Mouse (Mus musculus): ENCODE results near the gene Tead1.

The Tead1 gene

GRCm38 (mm10) chr7:112685993-112686392 lies 6.9 kb downstream of the Tead1 start:
- DNase-seq (ENCODE audit: low read depth, low spot score): no peak

DNA sequence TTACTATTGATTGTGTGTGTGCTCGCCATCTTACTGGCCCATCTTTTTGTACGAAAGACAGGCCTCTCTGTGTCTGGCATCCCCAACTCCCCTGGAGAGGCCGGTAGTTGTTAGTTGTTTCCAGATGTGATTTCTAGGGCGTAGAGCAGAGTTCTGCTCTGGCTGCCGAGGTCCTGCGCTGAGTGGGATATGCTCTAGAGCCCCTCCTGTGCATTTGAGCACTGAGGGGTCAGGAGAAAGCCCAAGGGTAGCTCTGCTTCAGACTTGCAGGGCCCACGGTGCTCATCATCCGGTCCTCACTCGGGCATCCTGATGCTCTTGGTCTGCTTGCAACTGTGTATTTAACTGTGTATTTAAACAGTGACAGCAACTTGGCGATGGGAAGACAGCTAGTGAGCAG lies 7.5 kb downstream of the Tead1 start:
- DNase-seq (ENCODE audit: low read depth, low spot score): no peak

- DNase-seq (ENCODE audit: low read depth, low spot score): no peak
These were observed 9.4 kb downstream of the Tead1 start for GRCm38 (mm10) chr7:112688425-112689001.

DNA sequence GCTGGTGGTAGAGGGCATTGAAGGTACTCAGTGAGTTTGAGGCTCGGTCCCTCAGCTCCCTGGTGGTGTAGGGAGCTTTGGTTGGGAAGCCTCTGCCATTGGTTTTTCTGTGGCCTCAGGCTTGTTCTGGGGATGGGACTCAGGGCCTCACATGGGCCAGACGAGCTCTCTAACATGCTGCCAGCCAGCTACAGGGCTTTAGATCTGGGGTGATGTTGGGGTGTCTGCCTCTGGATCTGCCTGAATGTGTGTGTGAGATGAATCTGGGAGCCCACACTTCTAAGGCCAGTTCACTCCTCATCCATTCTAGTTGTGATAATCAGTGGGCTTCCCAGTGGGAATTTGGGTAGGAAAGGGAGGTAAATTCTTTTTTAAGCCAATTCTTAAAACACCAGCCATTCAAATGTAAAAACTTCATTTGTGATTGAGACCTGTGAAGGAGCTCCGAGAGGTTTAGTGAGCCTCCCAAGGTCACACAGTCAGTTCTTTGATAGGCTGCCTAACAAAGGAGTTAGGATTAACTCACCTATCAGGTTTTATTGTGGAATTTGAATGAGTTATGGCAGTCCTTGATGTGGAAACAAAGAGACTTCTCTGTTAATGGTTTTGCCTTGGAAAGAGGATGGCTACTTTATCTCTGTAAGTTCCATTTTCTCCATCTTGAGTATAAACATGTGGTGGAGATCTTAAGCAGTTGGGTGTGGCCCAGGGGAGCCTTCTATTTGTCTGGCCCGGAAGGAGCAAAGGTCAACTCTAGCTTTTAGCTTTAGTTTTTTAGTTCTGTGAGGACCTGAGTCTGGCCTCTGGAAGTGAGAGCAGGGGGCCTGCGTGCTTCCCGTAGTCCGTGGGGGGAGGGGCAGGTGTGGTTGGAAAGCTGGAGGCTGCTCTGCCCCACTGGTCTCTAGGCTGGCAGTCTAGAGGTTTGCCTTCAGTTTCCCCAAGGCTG lies 12.0 kb downstream of the Tead1 start:
- DNase-seq (ENCODE audit: low read depth, low spot score): no peak

DNA sequence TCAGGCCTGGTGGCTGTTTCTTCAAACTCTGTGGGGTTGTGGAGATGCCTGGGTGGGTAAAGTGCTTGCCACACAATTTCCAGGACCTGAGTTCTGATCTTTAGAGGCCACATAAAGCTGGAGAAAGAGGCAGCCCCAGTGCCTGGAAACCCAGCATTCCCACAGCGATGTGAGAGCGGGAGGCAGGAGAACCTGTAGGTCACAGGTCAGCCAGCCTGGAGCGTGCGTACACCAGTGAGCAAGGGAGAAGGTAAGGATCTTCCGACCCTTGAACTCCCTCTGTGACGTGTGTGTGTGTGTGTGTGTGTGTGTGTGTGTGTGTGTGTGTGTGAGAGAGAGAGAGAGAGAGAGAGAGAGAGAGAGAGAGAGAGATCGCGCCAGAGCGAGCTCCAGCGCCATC lies 14.4 kb downstream of the Tead1 start:
- DNase-seq (ENCODE audit: low read depth, low spot score): no peak

DNA sequence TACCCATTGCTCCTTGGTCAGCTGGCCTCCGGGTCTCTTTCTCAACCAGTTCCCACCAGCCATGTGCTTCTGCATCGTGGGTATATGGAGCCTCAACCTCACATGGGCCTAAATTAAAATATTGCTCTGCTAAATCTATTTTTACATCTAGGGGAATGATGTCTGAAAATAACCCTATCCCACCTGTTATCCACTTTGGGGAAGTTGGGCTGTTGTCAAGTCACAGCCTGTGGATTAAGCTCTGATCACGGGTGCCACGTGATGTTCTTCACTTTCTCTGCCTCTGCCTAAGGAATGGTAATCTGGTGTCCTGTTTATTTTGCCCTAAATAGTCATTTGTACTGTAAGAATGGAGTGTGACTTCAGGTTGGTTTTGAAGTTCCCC lies 17.7 kb downstream of the Tead1 start:
- no peak for DNase-seq (ENCODE audit: low read depth, low spot score)

- no peak for DNase-seq (ENCODE audit: low read depth, low spot score)
These were observed 18.2 kb downstream of the Tead1 start for GRCm38 (mm10) chr7:112697162-112697841.

DNA sequence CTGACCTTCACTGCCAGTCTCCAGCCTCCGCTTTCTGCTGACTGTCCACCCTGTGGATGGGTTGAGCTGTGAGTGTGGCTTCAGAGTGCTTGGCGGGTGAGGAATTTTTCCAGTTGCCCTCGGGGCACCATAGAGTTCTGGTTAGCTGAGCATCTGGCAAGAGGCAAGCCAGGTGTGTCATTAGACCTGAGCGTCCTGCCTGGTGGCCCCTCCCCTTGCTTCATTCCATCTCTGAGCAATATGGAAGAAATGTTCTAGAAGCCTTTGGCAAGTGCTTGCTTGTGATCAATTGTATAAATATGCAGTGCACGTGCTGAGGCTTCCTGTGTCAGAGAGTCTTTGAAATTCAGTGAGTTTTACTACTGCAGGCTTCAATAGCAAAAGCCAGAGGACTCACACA lies 21.0 kb downstream of the Tead1 start:
- no peak for DNase-seq (ENCODE audit: low read depth, low spot score)

DNA sequence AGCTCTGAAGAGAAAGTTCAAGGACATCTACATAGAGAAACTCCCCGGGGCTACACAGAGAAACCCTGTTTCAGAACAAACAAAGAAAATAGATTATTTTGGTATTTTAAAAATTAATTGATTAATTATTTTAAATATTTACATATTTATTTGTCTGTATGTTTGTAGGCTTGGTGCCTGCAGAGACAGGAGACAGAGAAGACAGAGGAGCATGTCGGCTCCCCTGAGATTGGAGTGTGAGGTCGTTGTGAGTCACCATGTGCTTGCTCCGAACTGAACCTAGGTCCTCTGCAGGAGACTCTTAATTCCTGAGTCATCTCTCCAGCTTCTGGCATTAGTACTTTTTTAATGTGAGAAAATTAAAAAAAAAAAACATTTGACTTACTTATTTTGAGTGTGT lies 24.2 kb downstream of the Tead1 start:
- no peak for DNase-seq (ENCODE audit: low read depth, low spot score)

DNA sequence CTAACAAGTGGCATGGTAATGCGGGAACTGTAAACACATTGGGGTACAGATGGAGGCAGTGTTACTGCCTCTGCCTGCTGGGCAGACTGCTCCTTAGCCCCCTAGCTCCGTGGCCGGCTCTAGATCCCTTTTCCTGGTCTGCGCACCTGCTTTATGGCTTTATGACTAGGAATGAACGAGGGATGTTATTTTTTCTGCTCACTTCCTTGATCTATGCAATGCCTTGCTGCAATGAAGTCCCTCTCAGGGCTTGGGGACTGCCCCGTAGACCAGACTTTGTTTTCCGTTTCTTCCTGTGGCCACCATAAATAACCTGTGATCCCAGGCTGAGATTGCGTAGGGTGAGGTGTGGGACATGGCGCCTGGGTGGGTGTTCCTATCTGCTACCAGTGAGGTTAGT lies 26.8 kb downstream of the Tead1 start:
- no peak for DNase-seq (ENCODE audit: low read depth, low spot score)

DNA sequence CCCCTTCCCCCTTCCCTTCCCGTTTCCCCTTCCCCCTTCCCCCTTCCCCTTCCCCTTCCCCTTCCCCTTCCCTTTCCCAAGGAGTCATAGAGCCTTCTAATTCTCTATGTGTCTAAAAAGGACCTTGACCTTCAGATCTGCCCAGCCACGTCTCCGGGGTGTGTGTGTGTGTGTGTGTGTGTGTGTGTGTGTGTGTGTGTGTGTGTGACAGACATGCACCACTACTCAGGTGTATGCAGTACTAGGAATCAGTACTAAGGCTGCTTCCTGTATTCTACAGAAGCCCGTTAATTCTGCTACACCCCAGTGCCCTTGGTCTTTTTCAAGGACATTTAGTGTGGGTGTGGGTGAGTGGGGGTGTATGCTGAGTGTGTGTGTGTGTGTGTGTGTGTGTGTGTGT lies 27.6 kb downstream of the Tead1 start:
- DNase-seq (ENCODE audit: low read depth, low spot score): no peak

- DNase-seq (ENCODE audit: low read depth, low spot score): no peak
These were observed 31.4 kb downstream of the Tead1 start for GRCm38 (mm10) chr7:112710409-112711107.

DNA sequence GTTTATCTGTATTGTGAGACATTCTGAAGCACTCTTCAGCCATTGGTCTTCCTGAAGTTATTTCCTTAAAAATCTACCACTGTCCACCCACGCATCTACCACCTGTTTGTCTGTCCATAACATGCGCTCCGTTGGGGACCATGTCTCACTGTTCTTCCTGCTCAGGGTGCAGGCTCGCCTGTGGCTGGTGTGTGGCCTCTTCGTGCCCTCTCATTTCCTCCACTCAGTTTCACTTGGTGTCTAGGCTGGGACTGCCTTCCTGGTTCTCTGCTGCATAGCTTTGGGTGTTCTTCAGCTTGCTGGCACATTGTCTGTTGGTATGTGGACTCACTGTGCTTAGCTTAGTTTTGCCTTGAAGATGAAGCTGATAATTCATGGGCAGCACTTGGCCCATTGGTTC lies 32.9 kb downstream of the Tead1 start:
- DNase-seq (ENCODE audit: low read depth, low spot score): no peak

DNA sequence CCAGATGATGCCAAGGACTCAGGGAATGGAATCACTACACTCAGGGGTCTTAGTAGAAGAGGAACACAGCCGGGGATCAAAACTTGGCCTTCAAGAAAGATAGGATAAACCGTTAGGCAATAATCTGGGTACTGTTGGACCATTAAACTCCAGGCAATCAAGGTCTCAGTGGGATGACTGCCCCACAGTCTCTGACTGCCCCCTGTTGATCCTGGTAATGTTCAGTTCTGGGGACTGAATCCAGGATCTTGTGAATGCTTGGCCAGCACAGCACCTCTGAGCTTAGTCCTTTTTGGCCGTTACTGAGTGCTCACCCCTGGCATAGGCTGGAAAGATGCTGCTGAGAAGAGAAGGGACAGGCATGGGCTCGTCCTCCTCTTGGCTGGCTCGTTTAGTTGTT lies 34.4 kb downstream of the Tead1 start:
- no peak for DNase-seq (ENCODE audit: low read depth, low spot score)

- DNase-seq (ENCODE audit: low read depth, low spot score): no peak
These were observed 35.7 kb downstream of the Tead1 start for GRCm38 (mm10) chr7:112714783-112715182.

- DNase-seq (ENCODE audit: low read depth, low spot score): no peak
These were observed 37.6 kb downstream of the Tead1 start for GRCm38 (mm10) chr7:112716701-112717100.

DNA sequence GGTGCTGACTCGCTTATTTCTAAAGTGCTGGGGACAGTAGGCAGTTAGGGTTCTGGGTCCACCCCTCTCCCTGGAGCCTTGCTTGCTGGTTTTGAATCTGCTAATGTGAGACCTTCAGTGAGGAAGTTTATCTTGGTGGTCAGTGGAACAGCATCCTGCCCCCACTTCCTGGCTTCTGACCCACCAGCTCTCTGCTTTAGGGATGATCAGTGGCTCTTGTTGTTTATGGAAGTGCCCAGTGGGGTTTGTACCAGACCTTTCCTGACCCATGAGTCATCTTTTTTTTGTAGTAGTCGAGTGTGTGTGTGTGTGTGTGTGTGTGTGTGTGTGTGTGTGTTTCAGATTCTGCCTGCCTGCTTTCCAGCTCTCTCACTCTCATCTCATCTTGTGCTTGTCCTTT lies 38.6 kb downstream of the Tead1 start:
- no peak for DNase-seq (ENCODE audit: low read depth, low spot score)

DNA sequence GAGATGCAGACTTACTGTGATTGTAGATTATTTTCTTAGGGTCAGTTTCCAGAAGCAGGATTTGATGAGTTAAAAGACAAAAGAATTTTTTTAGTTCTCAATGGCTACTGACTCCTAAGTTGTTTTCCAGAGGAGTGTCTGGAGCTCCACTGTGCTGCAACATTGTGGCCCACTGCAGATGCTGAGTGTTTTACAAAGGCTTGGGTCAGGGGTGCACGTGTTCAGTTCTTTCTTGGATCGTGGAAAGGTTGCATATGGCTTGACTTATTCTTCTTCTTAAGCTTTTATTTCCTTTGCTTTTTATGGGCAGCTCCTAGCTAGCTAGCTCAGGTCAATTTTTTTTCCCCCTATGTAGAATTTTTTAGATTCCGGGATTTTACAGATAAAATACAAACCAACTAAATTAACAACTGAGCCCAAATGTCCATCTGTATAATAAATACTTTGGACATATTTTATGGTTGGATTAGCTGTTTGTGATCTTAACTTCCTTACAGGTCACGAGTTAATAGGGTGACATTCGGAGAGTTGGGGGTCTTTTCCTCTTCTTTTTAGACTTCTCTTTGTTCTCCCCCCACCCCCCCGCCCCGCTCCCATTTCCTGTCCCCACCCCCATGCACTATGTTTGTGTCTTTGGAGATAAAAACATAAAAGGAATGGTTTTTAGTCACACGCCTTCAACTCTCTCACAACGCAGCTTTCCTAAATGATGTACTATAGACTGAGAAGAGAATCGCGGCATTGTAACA lies 40.5 kb downstream of the Tead1 start:
- no peak for DNase-seq (ENCODE audit: low read depth, low spot score)

DNA sequence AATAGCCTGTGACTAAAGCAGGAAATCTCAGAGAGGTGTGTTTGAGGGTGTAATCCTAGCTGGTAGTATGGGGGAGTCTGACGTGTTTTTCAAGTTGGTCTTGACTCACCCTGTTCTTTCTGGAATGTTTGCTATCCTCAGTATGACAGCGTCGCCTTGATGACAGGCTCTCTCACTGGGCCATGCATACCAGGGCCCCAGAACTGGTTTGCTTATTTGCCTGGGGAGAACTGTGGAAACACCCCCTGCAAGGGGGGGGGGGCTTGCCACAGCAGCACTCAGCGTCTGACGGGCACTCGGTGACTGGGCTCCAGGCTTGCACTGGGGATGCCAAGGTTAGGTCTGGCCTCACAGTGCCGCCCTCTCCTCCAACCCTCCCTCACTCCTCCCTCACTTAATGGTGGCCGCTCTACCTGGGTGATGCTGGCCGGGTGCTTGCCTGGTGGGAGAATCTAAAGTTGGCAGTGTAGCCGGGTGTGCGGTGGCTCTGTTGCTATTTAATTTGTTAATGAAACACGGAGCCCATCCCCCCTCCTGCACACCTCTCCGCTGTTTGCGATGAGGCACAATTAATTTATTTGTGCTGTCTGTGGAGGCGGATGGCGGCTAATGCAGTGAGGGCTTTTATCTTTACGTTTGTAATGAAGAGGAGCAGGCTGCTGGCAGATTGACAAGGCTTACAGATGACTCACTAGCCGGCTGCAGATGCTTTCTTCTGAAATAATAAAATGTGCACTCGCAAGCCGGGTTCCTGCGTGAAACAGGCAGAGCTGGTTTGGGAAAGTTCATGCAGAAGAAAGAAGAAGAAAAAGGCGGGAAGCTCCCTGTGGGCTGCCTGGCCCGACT lies 41.2 kb downstream of the Tead1 start:
- no peak for DNase-seq (ENCODE audit: low read depth, low spot score)

DNA sequence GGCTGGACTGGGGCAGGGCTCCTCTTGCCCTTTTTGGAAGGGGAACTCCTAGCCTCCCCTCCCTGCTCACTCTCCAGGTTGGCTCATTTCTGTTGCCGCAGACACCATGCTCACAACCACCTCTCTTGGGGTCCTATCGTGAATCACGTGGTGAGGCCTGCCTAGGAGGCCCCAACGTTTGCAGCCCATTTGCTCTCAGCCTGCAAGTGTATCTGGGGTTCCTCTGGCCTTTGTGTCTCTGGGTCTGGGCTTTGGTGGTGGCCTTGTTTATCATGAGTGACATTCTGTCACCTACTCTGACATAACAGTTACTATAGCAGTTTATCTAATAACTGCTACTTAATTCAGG lies 41.8 kb downstream of the Tead1 start:
- no peak for DNase-seq (ENCODE audit: low read depth, low spot score)

- DNase-seq (ENCODE audit: low read depth, low spot score): no peak
These were observed 42.7 kb downstream of the Tead1 start for GRCm38 (mm10) chr7:112721859-112722258.
